Mouse (Mus musculus) hematopoietic stem cell, adult 5-6 weeks (primary cell): ENCODE results near the gene Usp26. TPM values are rescaled to one million over a fixed set of nuclear protein-coding genes. Genes with fewer than 3 reads are reported as not detected.

ENCODE experiments used
- ATAC-seq, 2 experiments: fragments of 125-278 bp in 1 of 2; replicated peaks in 1 of 2; 2 replicates each; pipeline ENCODE4 v1.8.0; 2016 to 2017; ENCODE audit warnings: inconsistent platforms in 2 of 2, mild to moderate bottlenecking in 2 of 2, moderate number of reproducible peaks in 2 of 2, low read depth in 1 of 2, moderate TSS enrichment in 1 of 2; ENCODE audit not compliant: low FRiP score in 2 of 2, poor library complexity in 2 of 2, severe bottlenecking in 2 of 2, insufficient read depth in 1 of 2, low TSS enrichment in 1 of 2
- total RNA-seq: library from RNA; stranded (forward); fragments of 172-1452, 232-1000 nt; gene quantifications from 2 replicates; pipeline ENCODE4 v1.2.3, GENCODE M21; 2017

Usp26 gene
- not detected in 2 replicates for total RNA-seq

GRCm38 (mm10) chrX:51801133-51801532 is at the start of gene Usp26:
Usp26 (minus strand) TSS chrX:51801233.
- ATAC-seq: no peak

- no peak for ATAC-seq
Observed at GRCm38 (mm10) chrX:51814466-51815247, 13.6 kb upstream of the Usp26 start.

DNA sequence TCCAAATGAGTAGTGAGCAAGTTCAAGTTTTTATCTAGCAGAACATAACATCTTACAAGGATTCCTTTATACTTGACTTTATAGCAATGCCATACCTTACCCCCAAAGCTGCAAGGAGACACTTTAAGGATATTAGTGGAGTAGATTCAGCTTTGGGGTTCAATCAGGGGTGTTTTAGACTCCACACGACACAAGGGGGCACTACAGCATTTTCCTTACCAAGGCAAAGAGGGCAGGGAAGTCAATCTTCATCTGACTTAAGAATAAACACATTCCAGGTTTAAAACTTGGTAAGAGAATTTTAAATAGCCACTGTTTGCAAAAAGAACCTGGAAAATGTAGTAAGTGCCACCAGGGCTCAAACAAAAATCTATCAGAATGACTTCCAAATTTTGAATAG is 33.6 kb downstream of the Usp26 start:
- no peak for ATAC-seq

DNA sequence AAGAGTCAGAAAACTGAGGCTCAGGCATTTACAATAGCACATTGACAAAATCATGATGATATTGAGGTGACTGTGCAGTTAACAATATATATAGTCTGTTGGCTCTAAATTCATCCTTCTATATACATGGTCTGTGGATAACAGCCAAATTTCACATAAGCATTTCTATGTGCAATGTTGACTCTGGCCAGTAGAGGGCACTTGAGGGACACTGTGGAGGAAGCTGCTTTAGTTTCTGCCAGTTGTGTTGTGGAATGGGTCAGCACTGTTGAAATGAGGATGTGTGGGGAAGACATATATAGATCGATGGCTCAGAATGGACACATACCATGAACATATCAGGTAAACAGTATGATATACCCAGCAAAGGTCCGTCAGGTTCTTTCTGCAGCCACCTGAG is 64.6 kb downstream of the Usp26 start:
- no peak; a peak in 2 of 4 replicates for ATAC-seq

GRCm38 (mm10) chrX:51714086-51714745 is 86.8 kb downstream of the Usp26 start:
- peak in 1 of 2 experiments; percentile 32; a peak in 3 of 4 replicates for ATAC-seq

- no peak for ATAC-seq
Observed at GRCm38 (mm10) chrX:51712996-51713395, 88.0 kb downstream of the Usp26 start.

Other genes with a start within 250 kb of the Usp26 start
- gene Hs6st2, start 119.4 kb downstream of the Usp26 start, total RNA-seq: 0.13 and 0.40 TPM in 2 replicates
- not detected in 2 replicates for gene 1700080O16Rik, start 171.5 kb upstream of the Usp26 start, total RNA-seq